Mouse (Mus musculus) ES-E14 (cell line): ENCODE results near the gene Ptpn1.

Experiments used
- CHD2 ChIP-seq: IDR thresholded peaks from 2 replicates; pipeline ENCODE4 v1.6.1; 2014; ENCODE audit warnings: mild to moderate bottlenecking, low read depth, low read length, inconsistent platforms
- HCFC1 ChIP-seq: IDR thresholded peaks from 2 replicates; pipeline ENCODE4 v1.6.1; 2012; ENCODE audit warnings: low read length, inconsistent platforms, borderline replicate concordance; ENCODE audit not compliant: insufficient read depth
- MAFK ChIP-seq: IDR thresholded peaks from 2 replicates; pipeline ENCODE4 v1.6.1; 2014; ENCODE audit warnings: mild to moderate bottlenecking, low read depth, low read length, inconsistent platforms; ENCODE audit not compliant: insufficient read depth
- ZC3H11A ChIP-seq: IDR thresholded peaks from 2 replicates; pipeline ENCODE4 v1.6.1; 2012; ENCODE audit warnings: low read depth, mild to moderate bottlenecking, inconsistent platforms, low read length, borderline replicate concordance

GRCm38 (mm10) chr2:167889886-167890285 lies 42.0 kb upstream of the Ptpn1 start:
- no peak for TF ChIP-seq MAFK
- TF ChIP-seq CHD2 = no peak
- no peak for TF ChIP-seq HCFC1
- no peak for TF ChIP-seq ZC3H11A
